Mouse (Mus musculus): ENCODE data around the gene Rps12-ps3.

The Rps12-ps3 gene

GRCm38 (mm10) chr19:59351151-59351889 lies 29.2 kb downstream of the Rps12-ps3 start:
- DNase-seq (ENCODE audit: low read depth, low spot score) = no peak

GRCm38 (mm10) chr19:59352760-59353159 lies 30.7 kb downstream of the Rps12-ps3 start:
- DNase-seq (ENCODE audit: low read depth, low spot score) = no peak

DNA sequence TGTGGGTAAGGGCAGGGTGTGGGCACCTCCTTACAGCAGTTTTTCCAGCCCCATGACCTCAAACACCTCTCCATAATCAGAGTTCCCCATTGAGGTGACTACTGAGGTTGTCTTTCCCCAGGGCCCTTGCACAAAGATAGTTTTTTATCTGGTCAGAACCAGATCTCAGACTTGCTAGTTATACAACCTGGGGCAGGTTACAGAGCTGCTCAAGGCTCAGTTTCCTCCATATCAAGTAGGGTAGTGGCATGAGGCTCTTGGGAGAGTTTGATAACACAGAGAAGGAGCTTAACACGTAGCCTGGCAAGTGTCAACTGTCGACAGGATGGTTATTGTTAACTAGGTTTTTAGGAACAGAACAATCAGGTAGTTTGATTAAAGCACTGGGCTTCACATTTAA lies 32.8 kb downstream of the Rps12-ps3 start:
- no peak for DNase-seq (ENCODE audit: low read depth, low spot score)

- DNase-seq (ENCODE audit: low read depth, low spot score) = no peak
These were observed 34.3 kb downstream of the Rps12-ps3 start for GRCm38 (mm10) chr19:59356388-59356787.

GRCm38 (mm10) chr19:59356843-59357595 lies 34.9 kb downstream of the Rps12-ps3 start:
- no peak for DNase-seq (ENCODE audit: low read depth, low spot score)

DNA sequence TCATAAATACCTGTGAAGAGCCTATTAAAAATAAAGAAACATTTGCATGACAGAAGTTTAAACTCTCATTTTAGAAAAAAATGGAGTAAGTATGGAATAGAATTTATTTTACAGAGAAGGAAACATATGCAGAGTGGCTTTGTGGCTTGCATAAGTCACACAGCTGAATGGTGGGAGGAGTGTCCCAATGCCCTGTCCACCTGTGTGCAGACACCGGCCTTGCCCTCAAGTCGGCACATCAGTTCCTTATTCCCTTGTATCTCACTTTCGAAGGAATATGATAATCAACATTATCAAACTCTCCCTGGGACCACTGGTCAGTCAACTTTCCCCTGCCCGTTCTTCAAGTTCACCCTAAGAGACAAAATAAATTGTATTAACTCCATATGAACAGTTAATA lies 35.8 kb downstream of the Rps12-ps3 start:
- no peak for DNase-seq (ENCODE audit: low read depth, low spot score)

GRCm38 (mm10) chr19:59359202-59359601 lies 37.1 kb downstream of the Rps12-ps3 start:
- no peak for DNase-seq (ENCODE audit: low read depth, low spot score)

- DNase-seq (ENCODE audit: low read depth, low spot score) = no peak
These were observed 38.4 kb downstream of the Rps12-ps3 start for GRCm38 (mm10) chr19:59360486-59360896.

GRCm38 (mm10) chr19:59362646-59363045 lies 40.6 kb downstream of the Rps12-ps3 start:
- DNase-seq (ENCODE audit: low read depth, low spot score) = no peak

- no peak for DNase-seq (ENCODE audit: low read depth, low spot score)
These were observed 41.6 kb downstream of the Rps12-ps3 start for GRCm38 (mm10) chr19:59363666-59364065.

- DNase-seq (ENCODE audit: low read depth, low spot score) = no peak
These were observed 44.6 kb downstream of the Rps12-ps3 start for GRCm38 (mm10) chr19:59366724-59367123.

- no peak for DNase-seq (ENCODE audit: low read depth, low spot score)
These were observed 45.8 kb downstream of the Rps12-ps3 start for GRCm38 (mm10) chr19:59367892-59368291.

GRCm38 (mm10) chr19:59371016-59371415 lies 48.9 kb downstream of the Rps12-ps3 start:
- DNase-seq (ENCODE audit: low read depth, low spot score) = peak; percentile 20
